Comparison of ENCODE assay signal across 27 mouse cellular contexts in the genomic region with DNA sequence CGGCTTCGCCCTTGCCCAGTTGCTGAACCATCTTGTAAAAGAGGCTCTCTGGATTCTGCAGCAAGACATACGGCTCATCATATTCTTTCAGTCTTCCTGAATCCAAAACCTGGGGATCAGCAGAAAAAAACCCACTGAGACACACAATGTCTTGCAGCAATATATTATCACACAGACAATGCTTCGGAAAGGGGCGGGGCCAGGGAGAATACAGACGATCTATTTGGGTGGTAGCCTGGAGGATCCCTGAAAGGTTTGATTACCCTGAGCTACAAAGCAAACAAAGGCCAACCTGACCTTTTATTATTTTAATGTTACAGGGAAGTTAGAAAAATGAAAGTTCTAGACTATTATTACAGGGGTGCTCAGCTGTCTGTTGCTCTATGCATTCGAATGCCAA.
A peak's percentile ranks its signal among the peaks of the same experiment; 100 is the strongest.
DNase-seq lines count a peak whose midpoint lies in the region; ATAC-seq lines count a peak whose summit lies in the region.
"Had no signal": no experiment of that assay in that cellular context is flagged by ENCODE, and none has a peak within 500 bp of the region (broad histone marks: within the 10 kb centered on the region; RNA-seq: fewer than 3 reads in every experiment).

No protein-coding gene starts in this region.

- no peak overlapping the region for H3K4me3 ChIP-seq in forebrain, embryonic 10.5 days
- H3K4me3 ChIP-seq in forebrain, embryonic 14.5 days (ENCODE audit: low read depth, low read length), result no peak overlapping the region
- no peak overlapping the region for H3K4me3 ChIP-seq in midbrain, embryonic 11.5 days (ENCODE audit: low read depth, low read length)
- no peak overlapping the region; the same call in 1 of the 2 replicates for H3K4me3 ChIP-seq in midbrain, embryonic 10.5 days
- H3K4me3 ChIP-seq in neural tube, embryonic 12.5 days, result no peak overlapping the region
- H3K4me3 ChIP-seq: heart, embryonic 10.5 days; heart, embryonic 15.5 days; limb, embryonic 12.5 days; liver, embryonic 15.5 days had no signal

- H3K9me3 ChIP-seq in forebrain, embryonic 10.5 days, result peaks cover 5% of the 10 kb centered on the region; the same call in 1 of the 2 replicates
- no peaks in the 10 kb centered on the region for H3K9me3 ChIP-seq in forebrain, embryonic 14.5 days (replicated peaks; ENCODE audit: control insufficient read depth, low read length)
- no peaks in the 10 kb centered on the region for H3K9me3 ChIP-seq in midbrain, embryonic 11.5 days (ENCODE audit: control insufficient read depth, low read length)
- H3K9me3 ChIP-seq in midbrain, embryonic 10.5 days (replicated peaks), result peaks cover 9% of the 10 kb centered on the region
- H3K9me3 ChIP-seq in neural tube, embryonic 12.5 days, result 0 out of 2 replicates have a peak, but pooled peaks cover 5% of the 10 kb centered on the region
- H3K9me3 ChIP-seq: G1E; heart, embryonic 10.5 days; heart, embryonic 15.5 days; limb, embryonic 12.5 days; liver, embryonic 15.5 days; midbrain, embryonic 15.5 days had no signal

- H3K27me3 ChIP-seq in forebrain, embryonic 10.5 days (ENCODE audit: poor library complexity, severe bottlenecking), result peaks cover 25% of the 10 kb centered on the region; the same call in 1 of the 2 replicates
- H3K27me3 ChIP-seq in forebrain, embryonic 14.5 days (replicated peaks; ENCODE audit: control insufficient read depth, insufficient read depth, low read length), result 0 out of 2 replicates have a peak, but pooled peaks cover 4% of the 10 kb centered on the region
- H3K27me3 ChIP-seq in midbrain, embryonic 11.5 days (ENCODE audit: control insufficient read depth, insufficient read depth, low read length), result no peaks in the 10 kb centered on the region
- no peaks in the 10 kb centered on the region; the same call in 1 of the 2 replicates for H3K27me3 ChIP-seq in midbrain, embryonic 10.5 days (ENCODE audit: low read depth, poor library complexity, severe bottlenecking)
- no peaks in the 10 kb centered on the region for H3K27me3 ChIP-seq in neural tube, embryonic 12.5 days (replicated peaks)
- H3K27me3 ChIP-seq: heart, embryonic 15.5 days; liver, embryonic 15.5 days; midbrain, embryonic 15.5 days; Patski had no signal

- peaks cover 29% of the 10 kb centered on the region for H3K4me1 ChIP-seq in forebrain, embryonic 10.5 days
- H3K4me1 ChIP-seq in forebrain, embryonic 14.5 days (ENCODE audit: control insufficient read depth, insufficient read depth, low read length), result peaks cover 10% of the 10 kb centered on the region
- H3K4me1 ChIP-seq in midbrain, embryonic 11.5 days (ENCODE audit: control insufficient read depth, insufficient read depth, low read length), result peaks cover 12% of the 10 kb centered on the region
- peaks cover 21% of the 10 kb centered on the region for H3K4me1 ChIP-seq in midbrain, embryonic 10.5 days
- H3K4me1 ChIP-seq in neural tube, embryonic 12.5 days, result peaks cover 13% of the 10 kb centered on the region
- H3K4me1 ChIP-seq: heart, embryonic 10.5 days; heart, embryonic 15.5 days; liver, embryonic 15.5 days had no signal

- 0 out of 2 replicates have a peak overlapping the region, but pooled peaks have one; percentile 37 for H3K27ac ChIP-seq in forebrain, embryonic 10.5 days
- H3K27ac ChIP-seq in forebrain, embryonic 14.5 days (ENCODE audit: low read depth, low read length), result no peak overlapping the region
- H3K27ac ChIP-seq in midbrain, embryonic 11.5 days (ENCODE audit: low read depth, low read length), result no peak overlapping the region
- H3K27ac ChIP-seq in midbrain, embryonic 10.5 days (replicated peaks), result no peak overlapping the region
- H3K27ac ChIP-seq in neural tube, embryonic 12.5 days, result no peak overlapping the region
- H3K27ac ChIP-seq: heart, embryonic 10.5 days; heart, embryonic 15.5 days; limb, embryonic 12.5 days; liver, embryonic 15.5 days; midbrain, embryonic 15.5 days; stomach, postnatal 0 days had no signal

- DNase-seq in forebrain, embryonic 10.5 days (ENCODE audit: extremely low spot score, low spot score), result no peak
- DNase-seq in forebrain, embryonic 14.5 days (ENCODE audit: low spot score), result no peak
- DNase-seq in midbrain, embryonic 11.5 days (ENCODE audit: low spot score, missing footprints), result peak; percentile 88
- DNase-seq in midbrain, embryonic 10.5 days (ENCODE audit: low spot score), result no peak
- DNase-seq in ZHBTc4 (ENCODE audit: low read depth, low spot score), result peak; percentile 66
- no peak for DNase-seq in right cerebral cortex, postnatal 4 days
- no peak for DNase-seq in left cerebral cortex, postnatal 10 days (ENCODE audit: extremely low spot score in 1 of 2, low spot score in 2 of 2)
- DNase-seq: adrenal gland, postnatal 25 days; cerebellum, adult 18-20 months; gastrocnemius, postnatal 25 days; kidney, adult 9 months; kidney, postnatal 14 days; lung, embryonic 14.5 days; lung, postnatal 14 days; right cerebral cortex, adult 18-20 months; thymus, adult 18-20 months; thymus, postnatal 25 days had no signal

- WGBS in forebrain, embryonic 10.5 days, result 74% methylated on average over 7 of the region's 7 CpGs
- WGBS in forebrain, embryonic 14.5 days, result 65% methylated on average over 7 of the region's 7 CpGs
- WGBS in midbrain, embryonic 11.5 days, result 71% methylated on average over 7 of the region's 7 CpGs
- 70% methylated on average over 7 of the region's 7 CpGs for WGBS in midbrain, embryonic 10.5 days
- WGBS in neural tube, embryonic 12.5 days, result 37% methylated on average over 7 of the region's 7 CpGs

- H3K36me3 ChIP-seq in forebrain, embryonic 10.5 days (replicated peaks), result no peaks in the 10 kb centered on the region
- no peaks in the 10 kb centered on the region for H3K36me3 ChIP-seq in forebrain, embryonic 14.5 days (ENCODE audit: control insufficient read depth, insufficient read depth, low read length)
- no peaks in the 10 kb centered on the region for H3K36me3 ChIP-seq in midbrain, embryonic 11.5 days (ENCODE audit: control insufficient read depth, insufficient read depth, low read length)
- H3K36me3 ChIP-seq in midbrain, embryonic 10.5 days, result 0 out of 2 replicates have a peak, but pooled peaks cover 10% of the 10 kb centered on the region
- no peaks in the 10 kb centered on the region for H3K36me3 ChIP-seq in neural tube, embryonic 12.5 days
- H3K36me3 ChIP-seq: heart, embryonic 10.5 days; heart, embryonic 15.5 days; limb, embryonic 12.5 days; liver, embryonic 15.5 days; midbrain, embryonic 15.5 days had no signal

- intact Hi-C loops in left cerebral cortex, postnatal 10 days (cut with DNase I), result no loop called here

- H3K9ac ChIP-seq in forebrain, embryonic 14.5 days (ENCODE audit: low read length), result no peak overlapping the region
- no peak overlapping the region for H3K9ac ChIP-seq in midbrain, embryonic 11.5 days (ENCODE audit: low read length)
- no peak overlapping the region for H3K9ac ChIP-seq in neural tube, embryonic 12.5 days
- H3K9ac ChIP-seq: heart, embryonic 15.5 days; limb, embryonic 12.5 days; liver, embryonic 15.5 days; lung, embryonic 14.5 days; midbrain, embryonic 15.5 days had no signal

- H3K4me2 ChIP-seq in forebrain, embryonic 14.5 days (ENCODE audit: low read length), result no peak overlapping the region
- no peak overlapping the region for H3K4me2 ChIP-seq in midbrain, embryonic 11.5 days
- peak overlapping the region; percentile 50 for H3K4me2 ChIP-seq in neural tube, embryonic 12.5 days (replicated peaks)
- H3K4me2 ChIP-seq: heart, embryonic 15.5 days; liver, embryonic 15.5 days had no signal

- no peak for ATAC-seq in forebrain, embryonic 14.5 days
- ATAC-seq in midbrain, embryonic 11.5 days (ENCODE audit: low FRiP score), result no peak
- ATAC-seq in neural tube, embryonic 12.5 days (ENCODE audit: low FRiP score, low read depth), result no peak
- ATAC-seq: intestine, postnatal 0 days; Patski had no signal

Comparison
In these comparisons a context has a peak if more than half of its experiments do, and no peak if none do; other contexts are left out.
1. DNase-seq: peak in midbrain, embryonic 11.5 days (single experiment) and ZHBTc4 (single experiment); none in forebrain, embryonic 10.5 days (single experiment), forebrain, embryonic 14.5 days (single experiment), midbrain, embryonic 10.5 days (single experiment), right cerebral cortex, postnatal 4 days (single experiment) and left cerebral cortex, postnatal 10 days (0 of 2).